Mouse (Mus musculus) heart, adult 2 months (tissue): ENCODE results near the gene Smg6. TPM values are rescaled to one million over a fixed set of nuclear protein-coding genes. Genes with fewer than 3 reads are reported as not detected.

ENCODE experiments used
- DNase-seq, 2 experiments: peaks; one replicate each; pipeline ENCODE4 v3.0.0; 2021
- H3K27ac ChIP-seq: fragments of 200-600 bp; 2 replicates; pipeline ENCODE4 v1.8.1; 2022
- H3K27me3 ChIP-seq: fragments of 200-500 bp; 2 replicates; pipeline ENCODE4 v1.6.1; 2012; ENCODE audit warnings: mild to moderate bottlenecking, low read length, inconsistent platforms, mixed read lengths; ENCODE audit not compliant: control insufficient read depth, insufficient read depth
- H3K36me3 ChIP-seq: fragments of 200-500 bp; 2 replicates; pipeline ENCODE4 v1.6.1; 2012; ENCODE audit warnings: low read length, inconsistent platforms; ENCODE audit not compliant: control insufficient read depth, insufficient read depth
- H3K4me1 ChIP-seq: fragments of 200-500 bp; 2 replicates; pipeline ENCODE4 v1.6.1; 2011; ENCODE audit warnings: low read length; ENCODE audit not compliant: control insufficient read depth, insufficient read depth
- H3K4me3 ChIP-seq: fragments of 200-600 bp; 2 replicates; pipeline ENCODE4 v1.8.1; 2022
- H3K79me2 ChIP-seq: fragments of 200-500 bp; replicated peaks from 2 replicates; pipeline ENCODE4 v1.6.1; 2012; ENCODE audit warnings: mild to moderate bottlenecking, inconsistent platforms, low read length, moderate library complexity, mixed read lengths; ENCODE audit not compliant: control insufficient read depth, insufficient read depth
- H3K9ac ChIP-seq: fragments of 200-500 bp; 2 replicates; pipeline ENCODE4 v1.6.1; 2012; ENCODE audit warnings: low read depth, mild to moderate bottlenecking, control low read depth, inconsistent platforms, low read length, mixed read lengths
- CTCF ChIP-seq: fragments of 200-600 bp; IDR thresholded peaks from 2 replicates; pipeline ENCODE4 v1.8.1; 2022; ENCODE audit warnings: antibody characterized with exemption, mild to moderate bottlenecking, moderate library complexity
- EP300 ChIP-seq: fragments of 200-500 bp; IDR thresholded peaks from 2 replicates; pipeline ENCODE4 v1.6.1; 2011; ENCODE audit warnings: low read depth, low read length, control low read depth; ENCODE audit not compliant: insufficient read depth
- POLR2A ChIP-seq: fragments of 200-500 bp; IDR thresholded peaks from 2 replicates; pipeline ENCODE4 v1.6.1; 2011; ENCODE audit warnings: mild to moderate bottlenecking, low read depth, low read length, control low read depth; ENCODE audit not compliant: insufficient read depth
- WGBS: fragments of 180-500 bp; shearing (Covaris S2); methylation state at CpG from one replicate; pipeline ENCODE4 v1.1.7; 2018; 5-methylcytosine and 5-hydroxymethylcytosine counted together
- intact Hi-C: fragments of 180-260 bp; cut with DNase I; formaldehyde crosslinking; loops from one replicate; pipeline ENCODE4 v1.15.1; 2025
- polyA plus RNA-seq: library from polyadenylated mRNA; depleted of rRNA; stranded (reverse); fragments of >200 nt; gene quantifications from 2 replicates; pipeline ENCODE4 v1.2.3, GENCODE M21; 2012
- total RNA-seq, 2 experiments: library from RNA; stranded (reverse); gene quantifications; 2 replicates each; pipeline ENCODE4 v1.2.3; 2021

Gene Smg6
- total and polyA plus RNA-seq, 3 experiments = 17.8 to 19.5 (median 18.1) TPM

GRCm38 (mm10) chr11:75015453-75015871 lies 89.8 kb downstream of the Smg6 start:
- TF ChIP-seq EP300 = no peak
- 0 out of 2 replicates have a peak, but pooled peaks have one; percentile 3 for TF ChIP-seq CTCF
- TF ChIP-seq POLR2A = 0 out of 2 replicates have a peak, but pooled peaks have one; percentile 38
- peaks cover 35% of the 10 kb centered on the region for H3K36me3 ChIP-seq
- 36% methylated on average over 7 of the region's 7 CpGs for WGBS
- peak overlapping the region; percentile 96 for H3K27ac ChIP-seq
- no peaks in the 10 kb centered on the region for H3K79me2 ChIP-seq
- H3K27me3 ChIP-seq = no peaks in the 10 kb centered on the region
- H3K4me1 ChIP-seq = peaks cover 30% of the 10 kb centered on the region
- intact Hi-C loops = loop anchor here (2.0 kb wide), 2 partner anchors 17 to 31 kb away; no protein-coding TSS in a partner anchor
- no peak overlapping the region for H3K9ac ChIP-seq
- peak; percentile 50 to 72 for DNase-seq
- no peak overlapping the region for H3K4me3 ChIP-seq

- no peak for TF ChIP-seq POLR2A
- no peak for TF ChIP-seq EP300
- TF ChIP-seq CTCF = no peak
- H3K9ac ChIP-seq = no peak overlapping the region; the same call in 1 of the 2 replicates
- no peak overlapping the region for H3K4me3 ChIP-seq
- WGBS = 63% methylated on average over 5 of the region's 5 CpGs
- no peak for DNase-seq
- H3K27me3 ChIP-seq = no peaks in the 10 kb centered on the region
- intact Hi-C loops = no loop called here
- no peaks in the 10 kb centered on the region for H3K79me2 ChIP-seq
- peak overlapping the region; percentile 96 for H3K27ac ChIP-seq
- H3K4me1 ChIP-seq = peaks cover 30% of the 10 kb centered on the region
- H3K36me3 ChIP-seq = peaks cover 35% of the 10 kb centered on the region
Observed at GRCm38 (mm10) chr11:75016309-75016860, 90.8 kb downstream of the Smg6 start.

GRCm38 (mm10) chr11:75017831-75018230 lies 92.2 kb downstream of the Smg6 start:
- Histone ChIP-seq H3K36me3 (peaks cover 32% of the 10 kb centered on the region), H3K79me2 (no peaks in the 10 kb centered on the region), H3K27ac (peak overlapping the region; percentile 96), H3K4me3 (no peak overlapping the region), H3K4me1 (peaks cover 27% of the 10 kb centered on the region), H3K27me3 (no peaks in the 10 kb centered on the region), H3K9ac (no peak overlapping the region)
- intact Hi-C loops = no loop called here
- TF ChIP-seq CTCF (no peak), POLR2A (no peak), EP300 (no peak)
- 74% methylated on average over 2 of the region's 2 CpGs for WGBS
- DNase-seq = no peak

GRCm38 (mm10) chr11:75026977-75027376 lies 101.4 kb downstream of the Smg6 start:
- Histone ChIP-seq H3K4me3 (no peak overlapping the region), H3K79me2 (no peaks in the 10 kb centered on the region), H3K27ac (no peak overlapping the region), H3K9ac (no peak overlapping the region), H3K27me3 (no peaks in the 10 kb centered on the region), H3K36me3 (peaks cover 10% of the 10 kb centered on the region), H3K4me1 (peaks cover 4% of the 10 kb centered on the region)
- WGBS = 62% methylated on average over 3 of the region's 3 CpGs
- TF ChIP-seq POLR2A (no peak), CTCF (no peak), EP300 (no peak)
- DNase-seq = no peak
- intact Hi-C loops = no loop called here

GRCm38 (mm10) chr11:75027616-75028015 lies 102.0 kb downstream of the Smg6 start:
- no peak for DNase-seq
- no peak overlapping the region for H3K27ac ChIP-seq
- H3K4me3 ChIP-seq = no peak overlapping the region
- H3K36me3 ChIP-seq = peaks cover 15% of the 10 kb centered on the region
- no peaks in the 10 kb centered on the region for H3K27me3 ChIP-seq
- intact Hi-C loops = no loop called here
- peaks cover 4% of the 10 kb centered on the region for H3K4me1 ChIP-seq
- 70% methylated on average over 2 of the region's 2 CpGs for WGBS
- H3K9ac ChIP-seq = no peak overlapping the region
- no peaks in the 10 kb centered on the region for H3K79me2 ChIP-seq
- TF ChIP-seq EP300 = no peak
- TF ChIP-seq POLR2A = no peak
- TF ChIP-seq CTCF = no peak

- intact Hi-C loops = loop anchor here (5.0 kb wide), 1 partner anchor 39 kb away; no protein-coding TSS in a partner anchor
- Histone ChIP-seq H3K27me3 (no peaks in the 10 kb centered on the region), H3K27ac (peak overlapping the region; percentile 52), H3K79me2 (no peaks in the 10 kb centered on the region), H3K36me3 (peaks cover 32% of the 10 kb centered on the region), H3K4me3 (no peak overlapping the region), H3K4me1 (peaks cover 13% of the 10 kb centered on the region), H3K9ac (no peak overlapping the region)
- no peak for TF ChIP-seq EP300
- no peak for TF ChIP-seq CTCF
- no peak for TF ChIP-seq POLR2A
- no peak for DNase-seq
- 38% methylated on average over 2 of the region's 2 CpGs for WGBS
Observed at GRCm38 (mm10) chr11:75031251-75031650, 105.6 kb downstream of the Smg6 start.
